Mouse (Mus musculus) brain, embryonic 14.5 days (tissue): ENCODE results near the gene Cngb1. TPM values are rescaled to one million over a fixed set of nuclear protein-coding genes. Genes with fewer than 3 reads are reported as not detected.

ENCODE experiments used
- DNase-seq: peaks from one replicate; pipeline ENCODE4 v3.0.0-alpha.2; 2011; ENCODE audit warnings: low read depth
- CTCF ChIP-seq: fragments of 200-500 bp; IDR thresholded peaks from 2 replicates; pipeline ENCODE4 v1.5.1; 2012; ENCODE audit warnings: inconsistent platforms, mild to moderate bottlenecking, moderate library complexity, borderline replicate concordance; ENCODE audit not compliant: insufficient read depth, insufficient read length; ENCODE audit errors: extremely low read depth
- POLR2A ChIP-seq: fragments of 200-500 bp; IDR thresholded peaks from 2 replicates; pipeline ENCODE4 v1.6.1; 2012; ENCODE audit warnings: mild to moderate bottlenecking, inconsistent platforms, borderline replicate concordance; ENCODE audit not compliant: poor library complexity, insufficient read depth, insufficient read length, severe bottlenecking; ENCODE audit errors: extremely low read depth
- polyA plus RNA-seq: library from polyadenylated mRNA; depleted of rRNA; stranded (reverse); fragments of >200 nt; gene quantifications from 2 replicates; pipeline ENCODE4 v1.2.3, GENCODE M21; 2012

Cngb1 gene
- polyA plus RNA-seq, 1 experiment = 0.53 TPM

- TF ChIP-seq CTCF = no peak
- no peak for TF ChIP-seq POLR2A
- DNase-seq = no peak
Measured at GRCm38 (mm10) chr8:95315350-95315749, 9.0 kb upstream of the Cngb1 start.

- TF ChIP-seq POLR2A (no peak), CTCF (no peak)
- DNase-seq = no peak
Measured at GRCm38 (mm10) chr8:95314707-95315106, 8.3 kb upstream of the Cngb1 start.

GRCm38 (mm10) chr8:95313857-95314256 is 7.5 kb upstream of the Cngb1 start:
- TF ChIP-seq CTCF = no peak
- TF ChIP-seq POLR2A = no peak
- DNase-seq = no peak

- no peak for TF ChIP-seq CTCF
- TF ChIP-seq POLR2A = no peak
- no peak for DNase-seq
Measured at GRCm38 (mm10) chr8:95312836-95313235, 6.5 kb upstream of the Cngb1 start.

GRCm38 (mm10) chr8:95310342-95310970 is 4.1 kb upstream of the Cngb1 start, which contains the start of gene Tepp:
TSS of gene Tepp (plus strand) at chr8:95310566.
- TF ChIP-seq POLR2A (no peak), CTCF (no peak)
- peak; percentile 46 for DNase-seq

- TF ChIP-seq CTCF = no peak
- no peak for TF ChIP-seq POLR2A
- DNase-seq = no peak
Measured at GRCm38 (mm10) chr8:95305526-95305925, 859 bp downstream of the Cngb1 start.

- peak; percentile 58 for DNase-seq
- TF ChIP-seq CTCF (peak; percentile 63; the same call in 1 of the 2 replicates), POLR2A (no peak)
Measured at GRCm38 (mm10) chr8:95302410-95302809, 4.0 kb downstream of the Cngb1 start.

- TF ChIP-seq CTCF (no peak), POLR2A (no peak)
- DNase-seq = peak; percentile 77
Measured at GRCm38 (mm10) chr8:95293891-95294290, 12.5 kb downstream of the Cngb1 start.

GRCm38 (mm10) chr8:95293172-95293571 is 13.2 kb downstream of the Cngb1 start:
- TF ChIP-seq CTCF (no peak), POLR2A (no peak)
- peak; percentile 26 for DNase-seq

- no peak for DNase-seq
- TF ChIP-seq POLR2A (no peak), CTCF (no peak)
Measured at GRCm38 (mm10) chr8:95289066-95289650, 17.2 kb downstream of the Cngb1 start.

GRCm38 (mm10) chr8:95281493-95281892 is 24.9 kb downstream of the Cngb1 start:
- TF ChIP-seq POLR2A = no peak
- 0 out of 2 replicates have a peak, but pooled peaks have one; percentile 3 for TF ChIP-seq CTCF
- DNase-seq = peak; percentile 64

- peak; percentile 42 for DNase-seq
- TF ChIP-seq CTCF (no peak), POLR2A (no peak)
Measured at GRCm38 (mm10) chr8:95272871-95273270, 33.5 kb downstream of the Cngb1 start.
